Mouse (Mus musculus) olfactory bulb, adult 2 months (tissue): Measurements from ENCODE around the gene Col6a6.

Experiments used
- CTCF ChIP-seq: fragments of 200-500 bp; IDR thresholded peaks from 2 replicates; pipeline ENCODE4 v1.5.1; 2012; ENCODE audit warnings: low read depth, mild to moderate bottlenecking, low read length, moderate library complexity; ENCODE audit not compliant: insufficient read depth
- POLR2A ChIP-seq: fragments of 200-500 bp; IDR thresholded peaks from 2 replicates; pipeline ENCODE4 v1.6.1; 2012; ENCODE audit warnings: mild to moderate bottlenecking, low read depth, low read length, moderate library complexity; ENCODE audit not compliant: insufficient read depth

- TF ChIP-seq CTCF (no peak), POLR2A (no peak)
These were observed 18.9 kb downstream of the Col6a6 start for GRCm38 (mm10) chr9:105808920-105809505.
